Mouse (Mus musculus): ENCODE results near the gene Lrrc25. TPM values are rescaled to one million over a fixed set of nuclear protein-coding genes. Genes with fewer than 3 reads are reported as not detected.
A peak's percentile ranks its signal among the peaks of the same experiment; 100 is the strongest.

Lrrc25 gene
- total and polyA plus RNA-seq, 2 experiments from 2014 or later, result 0.74 to 2.2 TPM

DNA sequence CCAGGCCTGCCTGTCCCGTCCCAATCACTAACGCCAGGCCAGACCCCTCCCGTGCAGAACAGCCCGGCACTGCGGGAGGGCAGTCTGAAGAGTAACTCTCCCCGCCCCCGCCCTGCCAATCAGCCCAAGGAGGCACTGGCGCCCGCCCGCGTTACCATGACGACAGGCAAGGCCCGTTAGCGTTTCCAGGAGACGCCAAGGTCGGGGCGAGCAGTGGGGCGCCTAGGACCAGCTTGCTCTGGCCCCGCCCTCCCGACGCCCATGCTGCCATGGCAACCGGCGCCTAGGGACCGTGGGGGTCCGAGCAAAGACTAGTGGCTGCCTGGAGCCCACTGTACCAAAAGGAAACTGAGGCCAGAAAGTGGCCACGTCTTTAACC, 14.7 kb upstream of the Lrrc25 start:
- no peaks in the 10 kb centered on the region for H3K27me3 ChIP-seq (ENCODE audit: insufficient read depth, low read length)
- H3K27ac ChIP-seq (ENCODE audit: low read depth, low read length), result peak overlapping the region; percentile 63
- 1% methylated on average over 25 of the region's 26 CpGs for WGBS
- H3K4me2 ChIP-seq (ENCODE audit: low read depth, low read length, poor library complexity, severe bottlenecking), result peak overlapping the region; percentile 46
- 0 out of 2 replicates have a peak overlapping the region, but pooled peaks have one; percentile 25 for H3K9ac ChIP-seq (replicated peaks; ENCODE audit: low read length, poor library complexity, severe bottlenecking)
- no peak for TF ChIP-seq CTCF (IDR thresholded peaks at IDR 0.05)
- peak overlapping the region; percentile 21 for H3K4me3 ChIP-seq (ENCODE audit: low read depth, low read length)
- ATAC-seq (ENCODE audit: low FRiP score) (peak; percentile 44), DNase-seq (ENCODE audit: low spot score) (peak; percentile 94)
- no peaks in the 10 kb centered on the region for H3K9me3 ChIP-seq (ENCODE audit: low read length)
- peaks cover 23% of the 10 kb centered on the region; the same call in 1 of the 2 replicates for H3K4me1 ChIP-seq (ENCODE audit: insufficient read depth, low read length)
- peaks cover 13% of the 10 kb centered on the region for H3K36me3 ChIP-seq (ENCODE audit: insufficient read depth, low read length)

GRCm38 (mm10) chr8:70602139-70602811, 13.7 kb upstream of the Lrrc25 start:
- no peak for TF ChIP-seq CTCF (IDR thresholded peaks at IDR 0.05)
- Histone ChIP-seq H3K9me3 (ENCODE audit: low read length) (no peaks in the 10 kb centered on the region), H3K27ac (ENCODE audit: low read depth, low read length) (no peak overlapping the region), H3K36me3 (ENCODE audit: insufficient read depth, low read length) (peaks cover 8% of the 10 kb centered on the region; the same call in 1 of the 2 replicates), H3K4me3 (ENCODE audit: low read depth, low read length) (no peak overlapping the region), H3K27me3 (ENCODE audit: insufficient read depth, low read length) (no peaks in the 10 kb centered on the region), H3K4me2 (ENCODE audit: low read depth, low read length, poor library complexity, severe bottlenecking) (no peak overlapping the region), H3K4me1 (ENCODE audit: insufficient read depth, low read length) (peaks cover 31% of the 10 kb centered on the region), H3K9ac (replicated peaks; ENCODE audit: low read length, poor library complexity, severe bottlenecking) (no peak overlapping the region)
- ATAC-seq (ENCODE audit: low FRiP score) (no peak), DNase-seq (ENCODE audit: low spot score) (no peak)
- 96% methylated on average over 13 of the region's 13 CpGs for WGBS

GRCm38 (mm10) chr8:70604558-70604957, 11.4 kb upstream of the Lrrc25 start:
- WGBS, result 87% methylated on average over 7 of the region's 7 CpGs
- Histone ChIP-seq H3K36me3 (ENCODE audit: insufficient read depth, low read length) (0 out of 2 replicates have a peak, but pooled peaks cover 3% of the 10 kb centered on the region), H3K9me3 (ENCODE audit: low read length) (no peaks in the 10 kb centered on the region), H3K9ac (replicated peaks; ENCODE audit: low read length, poor library complexity, severe bottlenecking) (0 out of 2 replicates have a peak overlapping the region, but pooled peaks have one; percentile 24), H3K4me2 (ENCODE audit: low read depth, low read length, poor library complexity, severe bottlenecking) (no peak overlapping the region), H3K4me1 (ENCODE audit: insufficient read depth, low read length) (peaks cover 24% of the 10 kb centered on the region), H3K27me3 (ENCODE audit: insufficient read depth, low read length) (no peaks in the 10 kb centered on the region), H3K4me3 (ENCODE audit: low read depth, low read length) (no peak overlapping the region), H3K27ac (ENCODE audit: low read depth, low read length) (no peak overlapping the region)
- no peak for DNase-seq (ENCODE audit: low spot score)
- ATAC-seq (ENCODE audit: low FRiP score), result no peak
- TF ChIP-seq CTCF (IDR thresholded peaks at IDR 0.05), result no peak

DNA sequence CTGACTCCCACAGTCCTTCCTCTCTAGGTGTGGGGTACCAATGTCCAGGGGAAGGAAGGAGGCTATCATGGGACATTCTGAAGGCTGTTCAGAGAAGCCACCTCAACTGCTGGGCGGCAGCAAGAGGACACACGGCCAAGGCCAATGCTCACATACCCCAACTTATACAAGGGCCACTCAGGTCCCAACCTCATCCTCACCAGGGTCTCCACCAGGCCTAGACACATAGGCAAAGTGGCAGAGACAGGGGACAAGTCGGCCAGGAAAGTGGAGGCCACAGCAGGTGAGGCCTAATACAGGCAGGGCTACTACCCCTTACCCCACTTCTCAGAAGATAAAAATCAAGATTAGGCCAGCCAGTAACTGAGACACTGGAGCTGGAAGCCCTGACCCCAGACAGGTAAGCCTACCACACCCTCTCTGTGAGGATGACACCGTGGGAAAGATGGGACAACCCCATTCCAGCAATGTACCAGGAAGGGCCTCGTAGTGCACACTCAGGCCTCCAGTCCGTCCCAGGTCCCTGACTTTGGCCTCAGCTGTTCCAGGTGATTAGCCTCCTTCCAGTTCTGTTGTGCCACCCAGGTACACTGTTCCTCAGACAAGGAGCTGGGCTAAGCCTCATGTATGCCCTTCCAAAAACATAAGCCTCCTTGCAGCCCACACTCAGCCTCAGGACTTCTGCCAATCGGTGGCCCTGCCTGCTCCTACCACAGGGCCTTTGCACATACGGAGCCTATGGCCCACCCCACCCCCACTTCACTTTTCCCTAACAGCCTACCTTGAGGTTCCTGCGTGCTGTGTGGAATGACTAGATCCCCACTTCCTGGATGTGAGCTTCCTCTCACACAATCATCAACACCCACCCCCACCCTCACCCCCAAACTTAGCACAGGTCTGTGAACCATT, 9.8 kb upstream of the Lrrc25 start:
- Histone ChIP-seq H3K27ac (ENCODE audit: low read depth, low read length) (no peak overlapping the region), H3K9ac (replicated peaks; ENCODE audit: low read length, poor library complexity, severe bottlenecking) (no peak overlapping the region), H3K4me2 (ENCODE audit: low read depth, low read length, poor library complexity, severe bottlenecking) (peak overlapping the region; percentile 59; the same call in 1 of the 2 replicates), H3K9me3 (ENCODE audit: low read length) (no peaks in the 10 kb centered on the region), H3K4me3 (ENCODE audit: low read depth, low read length) (no peak overlapping the region), H3K4me1 (ENCODE audit: insufficient read depth, low read length) (peaks cover 24% of the 10 kb centered on the region), H3K27me3 (ENCODE audit: insufficient read depth, low read length) (no peaks in the 10 kb centered on the region), H3K36me3 (ENCODE audit: insufficient read depth, low read length) (0 out of 2 replicates have a peak, but pooled peaks cover 3% of the 10 kb centered on the region)
- no peak for ATAC-seq (ENCODE audit: low FRiP score)
- 87% methylated on average over 9 of the region's 9 CpGs for WGBS
- DNase-seq (ENCODE audit: low spot score), result no peak
- no peak for TF ChIP-seq CTCF (IDR thresholded peaks at IDR 0.05)

- no peaks in the 10 kb centered on the region for H3K27me3 ChIP-seq (ENCODE audit: insufficient read depth, low read length)
- ATAC-seq (ENCODE audit: low FRiP score), result no peak
Measured at GRCm38 (mm10) chr8:70606780-70607602, 9.0 kb upstream of the Lrrc25 start.

More at GRCm38 (mm10) chr8:70606780-70607602, 9.0 kb upstream of the Lrrc25 start:
- Histone ChIP-seq H3K27ac (ENCODE audit: low read depth, low read length) (no peak overlapping the region), H3K9me3 (ENCODE audit: low read length) (no peaks in the 10 kb centered on the region), H3K4me2 (ENCODE audit: low read depth, low read length, poor library complexity, severe bottlenecking) (peak overlapping the region; percentile 59), H3K9ac (replicated peaks; ENCODE audit: low read length, poor library complexity, severe bottlenecking) (peak overlapping the region; percentile 80), H3K4me3 (ENCODE audit: low read depth, low read length) (peak overlapping the region; percentile 69), H3K36me3 (ENCODE audit: insufficient read depth, low read length) (0 out of 2 replicates have a peak, but pooled peaks cover 3% of the 10 kb centered on the region), H3K4me1 (ENCODE audit: insufficient read depth, low read length) (peaks cover 26% of the 10 kb centered on the region)
- WGBS, result 69% methylated on average over 18 of the region's 18 CpGs
- DNase-seq (ENCODE audit: low spot score), result no peak
- no peak for TF ChIP-seq CTCF (IDR thresholded peaks at IDR 0.05)
